Mouse (Mus musculus) layer of hippocampus, adult 2 months (tissue): ENCODE measurements around the gene Ptprk. TPM values are rescaled to one million over a fixed set of nuclear protein-coding genes. Genes with fewer than 3 reads are reported as not detected.

ENCODE experiments used
- DNase-seq, 2 experiments: peaks; one replicate each; pipeline ENCODE4 v3.0.0; 2022; ENCODE audit warnings: low spot score in 2 of 2
- H3K27ac ChIP-seq: fragments of 200-600 bp; 2 replicates; pipeline ENCODE4 v1.8.1; 2022
- H3K4me3 ChIP-seq: fragments of 200-600 bp; 2 replicates; pipeline ENCODE4 v1.8.1; 2022; ENCODE audit warnings: mild to moderate bottlenecking
- CTCF ChIP-seq: fragments of 200-600 bp; conservative IDR thresholded peaks from 2 replicates; pipeline ENCODE4 v1.8.1; 2022; ENCODE audit warnings: antibody characterized with exemption, mild to moderate bottlenecking, moderate library complexity
- total RNA-seq, 2 experiments: library from RNA; stranded (reverse); gene quantifications; 2 replicates each; pipeline ENCODE4 v1.2.3; 2021

Ptprk gene
- total RNA-seq, 2 experiments from 2014 or later = 52.2 to 59.9 TPM

- Histone ChIP-seq H3K27ac (no peak overlapping the region), H3K4me3 (no peak overlapping the region)
- TF ChIP-seq CTCF = no peak
- no peak for DNase-seq
These were observed 224.6 kb downstream of the Ptprk start for GRCm38 (mm10) chr10:28299207-28299606.

- no peak overlapping the region for H3K4me3 ChIP-seq
- DNase-seq = no peak
- H3K27ac ChIP-seq = no peak overlapping the region; the same call in 1 of the 2 replicates
- no peak for TF ChIP-seq CTCF
These were observed 229.2 kb downstream of the Ptprk start for GRCm38 (mm10) chr10:28303856-28304255.

- no peak overlapping the region for H3K4me3 ChIP-seq
- no peak overlapping the region; the same call in 1 of the 2 replicates for H3K27ac ChIP-seq
- TF ChIP-seq CTCF = no peak
- no peak for DNase-seq
These were observed 229.8 kb downstream of the Ptprk start for GRCm38 (mm10) chr10:28304292-28304875.

- Histone ChIP-seq H3K4me3 (no peak overlapping the region), H3K27ac (no peak overlapping the region)
- TF ChIP-seq CTCF = no peak
- no peak for DNase-seq
These were observed 231.9 kb downstream of the Ptprk start for GRCm38 (mm10) chr10:28306451-28307086.

GRCm38 (mm10) chr10:28311369-28311768 is 236.7 kb downstream of the Ptprk start:
- DNase-seq = no peak
- Histone ChIP-seq H3K4me3 (no peak overlapping the region), H3K27ac (no peak overlapping the region)
- TF ChIP-seq CTCF = no peak

GRCm38 (mm10) chr10:28322995-28323394 is 248.4 kb downstream of the Ptprk start:
- no peak for TF ChIP-seq CTCF
- no peak for DNase-seq
- Histone ChIP-seq H3K27ac (no peak overlapping the region), H3K4me3 (no peak overlapping the region)

- no peak for TF ChIP-seq CTCF
- DNase-seq = no peak
- Histone ChIP-seq H3K27ac (no peak overlapping the region), H3K4me3 (no peak overlapping the region)
These were observed 260.6 kb downstream of the Ptprk start for GRCm38 (mm10) chr10:28335232-28335631.

- DNase-seq = no peak
- no peak overlapping the region for H3K4me3 ChIP-seq
- peak overlapping the region; percentile 20; the same call in 1 of the 2 replicates for H3K27ac ChIP-seq
- no peak for TF ChIP-seq CTCF
These were observed 263.9 kb downstream of the Ptprk start for GRCm38 (mm10) chr10:28338536-28338935.

- no peak for TF ChIP-seq CTCF
- Histone ChIP-seq H3K4me3 (no peak overlapping the region), H3K27ac (no peak overlapping the region)
- DNase-seq = peak in 1 of 2 experiments; percentile 13
These were observed 270.6 kb downstream of the Ptprk start for GRCm38 (mm10) chr10:28345196-28345681.

GRCm38 (mm10) chr10:28365291-28365690 is 290.7 kb downstream of the Ptprk start:
- no peak overlapping the region for H3K4me3 ChIP-seq
- TF ChIP-seq CTCF = no peak
- DNase-seq = no peak
- H3K27ac ChIP-seq = no peak overlapping the region

GRCm38 (mm10) chr10:28366065-28366677 is 291.6 kb downstream of the Ptprk start:
- Histone ChIP-seq H3K4me3 (no peak overlapping the region), H3K27ac (no peak overlapping the region)
- no peak for TF ChIP-seq CTCF
- no peak for DNase-seq

- no peak for TF ChIP-seq CTCF
- Histone ChIP-seq H3K4me3 (no peak overlapping the region), H3K27ac (no peak overlapping the region)
- no peak for DNase-seq
These were observed 295.2 kb downstream of the Ptprk start for GRCm38 (mm10) chr10:28369808-28370207.

- Histone ChIP-seq H3K27ac (no peak overlapping the region), H3K4me3 (no peak overlapping the region)
- TF ChIP-seq CTCF = no peak
- DNase-seq = no peak
These were observed 300.3 kb downstream of the Ptprk start for GRCm38 (mm10) chr10:28374874-28375273.
